Mouse (Mus musculus) forebrain, embryonic 13.5 days (tissue): ENCODE results near the gene 2210016L21Rik. TPM values are rescaled to one million over a fixed set of nuclear protein-coding genes. Genes with fewer than 3 reads are reported as not detected.

ENCODE experiments used
- ATAC-seq: fragments of 200-750 bp; cut with Nextera tagmentation; 2 replicates; pipeline ENCODE4 v1.8.0; 2017
- H3K27ac ChIP-seq: fragments of 300-500 bp; sonication (generic); 2 replicates; pipeline ENCODE4 v1.5.1; 2015; ENCODE audit warnings: inconsistent platforms, mild to moderate bottlenecking, moderate library complexity
- H3K27me3 ChIP-seq: fragments of 300-500 bp; sonication (generic); 2 replicates; pipeline ENCODE4 v1.6.1; 2015; ENCODE audit warnings: mild to moderate bottlenecking, inconsistent platforms
- H3K36me3 ChIP-seq: fragments of 300-500 bp; sonication (generic); 2 replicates; pipeline ENCODE4 v1.6.1; 2015; ENCODE audit warnings: mild to moderate bottlenecking, inconsistent platforms; ENCODE audit not compliant: poor library complexity, severe bottlenecking
- H3K4me1 ChIP-seq: fragments of 300-500 bp; sonication (generic); 2 replicates; pipeline ENCODE4 v1.6.1; 2015; ENCODE audit warnings: inconsistent platforms
- H3K4me2 ChIP-seq: fragments of 300-500 bp; sonication (generic); 2 replicates; pipeline ENCODE4 v1.6.1; 2015; ENCODE audit warnings: inconsistent platforms, mild to moderate bottlenecking, moderate library complexity
- H3K4me3 ChIP-seq: fragments of 300-500 bp; sonication (generic); 2 replicates; pipeline ENCODE4 v1.5.1; 2015; ENCODE audit warnings: mild to moderate bottlenecking, inconsistent platforms
- H3K9ac ChIP-seq: fragments of 300-500 bp; sonication (generic); 2 replicates; pipeline ENCODE4 v1.6.1; 2015; ENCODE audit warnings: mild to moderate bottlenecking, inconsistent platforms
- H3K9me3 ChIP-seq: fragments of 300-500 bp; sonication (generic); replicated peaks from 2 replicates; pipeline ENCODE4 v1.6.1; 2016; ENCODE audit warnings: inconsistent platforms
- WGBS: fragments of 180-500 bp; shearing (Covaris S2); methylation state at CpG from one replicate; pipeline ENCODE4 v1.1.7; 2015; 5-methylcytosine and 5-hydroxymethylcytosine counted together
- polyA plus RNA-seq: library from polyadenylated mRNA; unstranded; fragments of >200 nt; fragmentation: Nextera tagmentation; extraction: Ambion mirVana; gene quantifications from 2 replicates; pipeline ENCODE4 v1.2.1, GENCODE M21; 2015

2210016L21Rik gene
- polyA plus RNA-seq, 1 experiment from 2014 or later: 85.3 TPM

DNA sequence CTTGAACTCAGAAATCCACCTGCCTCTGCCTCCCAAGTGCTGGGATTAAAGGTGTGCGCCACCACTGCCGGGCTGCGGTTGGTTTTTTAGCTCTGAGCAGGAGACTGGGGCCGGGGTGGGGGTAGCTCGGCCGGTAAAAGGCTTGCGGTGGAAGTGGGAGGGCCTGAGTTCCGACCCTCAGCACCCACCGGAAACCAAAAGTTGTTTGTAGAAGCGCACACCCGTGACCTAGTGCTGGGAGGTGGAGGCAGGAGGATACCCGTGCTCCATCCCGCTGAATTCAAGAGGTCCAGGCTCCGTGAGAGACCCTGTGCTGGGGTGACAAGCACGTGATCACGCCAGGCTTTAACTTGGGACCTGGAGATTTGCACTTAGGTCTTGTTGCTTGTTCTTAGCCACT is 54.5 kb downstream of the 2210016L21Rik start:
- Histone ChIP-seq H3K9ac (no peak overlapping the region), H3K27me3 (no peaks in the 10 kb centered on the region), H3K4me1 (no peaks in the 10 kb centered on the region), H3K9me3 (no peaks in the 10 kb centered on the region), H3K4me3 (no peak overlapping the region), H3K27ac (no peak overlapping the region), H3K36me3 (no peaks in the 10 kb centered on the region), H3K4me2 (no peak overlapping the region)
- 85% methylated on average over 16 of the region's 16 CpGs for WGBS
- no peak for ATAC-seq

DNA sequence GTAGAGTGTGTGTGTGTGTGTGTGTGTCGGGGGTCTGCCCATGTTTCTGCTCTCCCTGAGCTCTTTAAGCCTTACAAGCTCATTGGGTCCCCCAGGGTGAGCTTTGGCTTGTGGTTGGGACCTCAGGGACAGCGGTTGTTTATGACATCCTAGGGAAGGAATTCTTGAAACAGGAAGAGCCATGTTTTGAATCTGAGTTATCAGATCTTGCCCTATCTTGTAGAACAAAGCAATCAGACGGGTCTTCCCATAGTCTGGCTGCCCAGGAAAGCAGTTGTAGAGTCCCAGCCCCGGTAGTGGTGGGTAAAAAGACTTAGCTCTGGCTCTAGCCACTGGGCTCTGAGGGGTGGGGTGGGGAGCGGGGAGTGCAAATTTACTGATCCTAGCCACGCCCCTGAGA is 55.4 kb downstream of the 2210016L21Rik start:
- Histone ChIP-seq H3K9me3 (no peaks in the 10 kb centered on the region), H3K9ac (no peak overlapping the region), H3K27me3 (no peaks in the 10 kb centered on the region), H3K4me3 (no peak overlapping the region), H3K4me1 (no peaks in the 10 kb centered on the region), H3K4me2 (no peak overlapping the region), H3K36me3 (no peaks in the 10 kb centered on the region), H3K27ac (no peak overlapping the region)
- WGBS: 71% methylated on average over 6 of the region's 6 CpGs
- ATAC-seq: no peak

Other genes with a start within 250 kb of the 2210016L21Rik start
- gene Tchp, start 234.4 kb upstream of the 2210016L21Rik start, polyA plus RNA-seq: 22.6 and 23.8 TPM in 2 replicates
- 26.8 and 30.0 TPM in 2 replicates for gene Ankrd13a, start 167.5 kb upstream of the 2210016L21Rik start, polyA plus RNA-seq
- 41.2 and 45.3 TPM in 2 replicates for gene Git2, start 166.6 kb upstream of the 2210016L21Rik start, polyA plus RNA-seq
- gene 1500011B03Rik, start 118.7 kb upstream of the 2210016L21Rik start, polyA plus RNA-seq: 184 and 195 TPM in 2 replicates
- gene 4930519G04Rik, start 88.5 kb upstream of the 2210016L21Rik start, polyA plus RNA-seq: not detected in 2 replicates
- gene Gm9936, start 83.5 kb upstream of the 2210016L21Rik start, polyA plus RNA-seq: 0.76 and 0.87 TPM in 2 replicates
- 1.5 and 2.0 TPM in 2 replicates for gene Oasl2, start 45.2 kb upstream of the 2210016L21Rik start, polyA plus RNA-seq
- 0.15 and 0.28 TPM in 2 replicates for gene Oasl1, start 18.9 kb upstream of the 2210016L21Rik start, polyA plus RNA-seq
- gene Hnf1a, start 28.9 kb downstream of the 2210016L21Rik start, polyA plus RNA-seq: 0.05 and 0.06 TPM in 2 replicates
- gene Sppl3, start 69.0 kb downstream of the 2210016L21Rik start, polyA plus RNA-seq: 16.0 and 16.4 TPM in 2 replicates
- gene Gm10401, start 156.1 kb downstream of the 2210016L21Rik start, polyA plus RNA-seq: 38.4 and 40.9 TPM in 2 replicates
- 27.7 and 28.6 TPM in 2 replicates for gene Acads, start 177.2 kb downstream of the 2210016L21Rik start, polyA plus RNA-seq
- 44.8 and 49.9 TPM in 2 replicates for gene Unc119b, start 192.8 kb downstream of the 2210016L21Rik start, polyA plus RNA-seq
- gene Mlec, start 216.0 kb downstream of the 2210016L21Rik start, polyA plus RNA-seq: 23.5 and 25.9 TPM in 2 replicates